Mouse (Mus musculus) bone marrow macrophage, adult 2 months (primary cell): Measurements from ENCODE around the gene Abcc6.

ENCODE experiments used
- CTCF ChIP-seq: IDR thresholded peaks from 2 replicates; pipeline ENCODE4 v1.5.1; 2012; ENCODE audit warnings: low read depth, mild to moderate bottlenecking, low read length, moderate library complexity
- POLR2A ChIP-seq: IDR thresholded peaks from 2 replicates; pipeline ENCODE4 v1.6.1; 2012; ENCODE audit warnings: mild to moderate bottlenecking, low read depth, low read length, borderline replicate concordance

DNA sequence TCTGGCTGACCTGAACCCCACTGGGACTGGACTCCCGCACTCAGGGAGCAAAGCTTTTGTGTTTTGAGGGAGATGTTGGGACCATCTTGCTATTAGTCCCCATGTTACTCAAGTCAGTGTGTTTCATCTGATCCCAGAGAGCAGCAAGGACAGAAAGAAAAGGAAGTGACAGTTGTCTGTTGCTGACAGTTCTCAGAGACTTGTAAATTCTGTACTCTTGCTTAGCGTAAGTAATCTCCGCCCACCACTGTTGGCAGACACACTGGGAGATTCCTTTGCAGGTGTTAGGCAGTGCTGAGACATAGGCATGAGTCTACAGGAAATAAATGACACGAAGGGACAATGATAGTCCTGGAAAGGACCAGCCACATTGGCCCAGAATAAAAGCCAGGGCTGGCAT, 73.5 kb downstream of the Abcc6 start:
- no peak for TF ChIP-seq CTCF
- TF ChIP-seq POLR2A: no peak
